Mouse (Mus musculus) retina, adult 2 months (tissue): ENCODE data around the gene Ivns1abp.
A peak's percentile ranks its signal among the peaks of the same experiment; 100 is the strongest.
"Not testable (repeated sequence)": the region's sequence is repeated elsewhere in the genome, so short reads cannot be mapped to it uniquely, and the experiment has no call there.

Experiments used
- DNase-seq: peaks from one replicate; pipeline ENCODE4 v3.0.0-alpha.2; 2012; ENCODE audit warnings: low read depth, low spot score

Ivns1abp gene

GRCm38 (mm10) chr1:151344283-151345108, at the start of gene Ivns1abp:
TSS of gene Ivns1abp (plus strand) at chr1:151344477.
- peak; percentile 97 for DNase-seq

DNA sequence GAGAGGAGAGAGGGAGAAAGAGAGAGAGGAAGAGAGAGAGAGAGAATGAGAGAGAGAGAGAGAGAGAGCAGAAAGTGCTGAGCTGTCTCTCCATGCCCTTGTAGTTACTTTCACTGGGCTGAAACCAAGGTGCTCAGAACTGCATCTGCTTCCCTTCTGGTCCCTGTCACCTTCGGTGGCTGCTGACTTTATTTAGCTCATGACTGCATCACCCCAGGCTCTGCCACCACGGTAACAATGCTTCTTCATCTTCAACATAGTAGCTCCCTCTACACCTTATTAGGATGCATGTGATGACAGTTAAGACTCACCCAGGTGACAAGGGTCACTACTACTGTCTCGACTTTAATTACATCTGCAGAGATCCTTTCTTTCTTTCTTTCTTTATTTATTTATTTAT, 48.8 kb upstream of the Ivns1abp start:
- no peak for DNase-seq

DNA sequence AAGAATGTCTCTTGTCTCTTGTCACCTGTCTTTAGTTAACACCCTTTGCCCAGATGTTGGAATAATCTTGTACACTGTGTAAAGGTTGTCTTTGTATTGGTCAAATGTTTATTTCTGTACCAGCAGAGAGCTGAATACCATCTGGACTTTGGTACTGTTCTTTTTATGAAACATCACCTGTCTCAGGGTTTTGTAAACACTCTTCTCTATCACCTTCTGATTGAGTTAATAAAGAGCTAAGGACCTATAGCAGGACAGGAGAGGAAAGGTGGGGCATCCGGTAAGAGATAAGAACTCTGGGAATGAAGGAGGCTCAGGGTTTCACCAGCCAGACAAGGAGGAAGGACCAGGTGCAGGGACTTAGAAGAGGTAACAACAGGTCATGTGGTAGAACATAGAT, 47.7 kb upstream of the Ivns1abp start:
- DNase-seq = no peak

DNA sequence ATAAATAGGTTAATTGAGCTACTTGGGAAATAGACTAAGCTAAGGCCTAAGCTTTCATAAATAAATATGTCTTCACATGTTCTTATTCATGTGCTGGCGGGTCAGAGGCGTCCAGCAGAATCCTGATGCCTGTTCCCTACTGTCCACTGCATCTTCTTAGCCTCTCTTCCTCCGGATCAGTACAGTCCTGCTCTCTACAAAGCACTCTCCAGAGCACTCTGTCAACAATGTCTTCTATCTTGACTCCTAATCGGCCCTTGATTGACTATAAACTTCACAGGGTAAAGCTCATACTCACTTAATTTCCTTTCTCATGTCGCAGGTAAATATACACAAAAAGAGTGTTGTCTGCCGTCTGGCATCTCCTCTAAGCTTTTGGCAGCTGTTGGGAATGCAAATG, 47.3 kb upstream of the Ivns1abp start:
- no peak for DNase-seq

- no peak for DNase-seq
Observed at GRCm38 (mm10) chr1:151297596-151297995, 46.7 kb upstream of the Ivns1abp start.

DNA sequence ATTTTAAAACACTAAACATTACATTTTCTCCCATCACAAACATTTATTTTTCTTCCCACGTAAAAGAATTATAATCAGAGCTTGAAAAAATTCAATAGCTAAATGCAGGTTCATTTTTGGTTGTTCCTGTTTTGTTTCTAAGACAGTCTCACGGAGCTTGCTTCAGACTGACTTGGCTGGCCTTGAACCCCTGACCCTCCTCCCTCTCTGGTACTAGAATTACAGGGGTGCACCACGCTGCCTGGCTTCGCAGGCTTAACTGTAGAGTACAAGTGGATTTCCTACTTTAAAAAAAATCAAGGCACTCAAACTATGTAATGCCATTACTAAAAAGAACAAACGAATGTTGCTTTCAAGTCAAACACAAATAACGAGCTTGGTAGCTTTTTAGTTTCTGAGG, 42.8 kb upstream of the Ivns1abp start:
- DNase-seq = no peak

GRCm38 (mm10) chr1:151301904-151302303, 42.4 kb upstream of the Ivns1abp start:
- DNase-seq = no peak

- DNase-seq = no peak
Observed at GRCm38 (mm10) chr1:151303265-151303664, 41.0 kb upstream of the Ivns1abp start.

DNA sequence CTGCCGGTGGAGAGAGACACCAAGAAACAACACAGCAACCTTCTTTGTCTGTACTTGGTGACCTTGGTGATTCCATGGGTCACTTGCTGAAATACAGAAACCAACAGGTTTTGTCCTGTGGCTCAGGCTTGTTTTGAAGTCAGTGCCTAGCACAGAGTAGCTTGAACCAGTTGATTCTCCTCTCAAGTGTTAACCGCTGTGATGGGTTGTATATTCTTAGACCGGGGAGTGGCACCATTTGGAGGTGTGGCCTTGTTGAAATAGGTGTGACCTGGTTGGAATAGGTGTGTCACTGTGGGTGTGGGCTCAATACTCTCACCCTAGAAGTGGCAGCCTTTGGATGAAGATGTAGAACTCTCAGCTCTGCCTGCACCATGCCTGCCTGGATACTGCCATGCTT, 39.3 kb upstream of the Ivns1abp start:
- not testable (repeated sequence) for DNase-seq

GRCm38 (mm10) chr1:151307059-151307458, 37.2 kb upstream of the Ivns1abp start:
- DNase-seq = no peak

- DNase-seq = no peak
Observed at GRCm38 (mm10) chr1:151307821-151308220, 36.5 kb upstream of the Ivns1abp start.

DNA sequence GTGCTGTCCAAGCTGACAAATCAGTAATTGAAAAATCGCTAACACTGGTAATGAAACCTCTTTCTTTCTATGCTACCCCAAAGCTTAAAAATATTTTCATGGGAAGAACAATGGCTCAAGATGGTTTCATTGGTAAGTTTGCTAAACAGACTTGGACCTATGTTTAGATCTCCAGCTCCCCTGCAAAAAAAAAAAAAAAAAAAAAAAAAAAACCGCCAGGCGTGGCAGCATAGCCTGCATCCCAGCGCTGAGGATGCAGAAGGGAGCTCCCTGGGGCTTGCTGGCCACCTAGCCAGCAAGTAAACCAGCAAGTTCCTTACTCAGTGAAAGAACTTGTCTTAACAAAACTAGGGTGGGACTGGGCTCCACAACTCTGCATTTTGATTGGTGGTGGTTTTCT, 35.8 kb upstream of the Ivns1abp start:
- no peak for DNase-seq

- no peak for DNase-seq
Observed at GRCm38 (mm10) chr1:151310511-151310910, 33.8 kb upstream of the Ivns1abp start.

GRCm38 (mm10) chr1:151311379-151311778, 32.9 kb upstream of the Ivns1abp start:
- DNase-seq = no peak

DNA sequence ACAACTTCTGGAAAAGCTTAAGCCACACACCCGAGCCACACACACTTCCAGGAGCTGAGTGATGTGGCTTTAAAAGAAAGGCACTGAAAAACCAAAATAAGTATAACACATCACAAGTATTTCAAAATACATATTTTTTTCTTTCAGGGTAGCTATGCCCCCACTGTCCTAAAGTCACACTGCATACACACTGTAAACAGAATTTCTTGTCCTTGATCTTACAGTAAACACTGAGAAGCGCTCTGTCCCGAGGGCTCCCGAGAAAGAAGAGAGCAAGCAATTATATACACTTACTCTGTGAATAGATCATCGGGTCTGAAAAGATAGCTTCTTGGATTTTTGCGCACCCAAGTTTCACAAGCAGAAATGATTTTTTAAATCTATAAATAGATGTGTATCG, 25.0 kb upstream of the Ivns1abp start:
- no peak for DNase-seq

GRCm38 (mm10) chr1:151320408-151320807, 23.9 kb upstream of the Ivns1abp start:
- no peak for DNase-seq

- no peak for DNase-seq
Observed at GRCm38 (mm10) chr1:151325328-151325727, 18.9 kb upstream of the Ivns1abp start.

GRCm38 (mm10) chr1:151328341-151329097, 15.8 kb upstream of the Ivns1abp start:
- no peak for DNase-seq

- DNase-seq = no peak
Observed at GRCm38 (mm10) chr1:151329601-151330000, 14.7 kb upstream of the Ivns1abp start.

GRCm38 (mm10) chr1:151332819-151333218, 11.5 kb upstream of the Ivns1abp start:
- DNase-seq = no peak

DNA sequence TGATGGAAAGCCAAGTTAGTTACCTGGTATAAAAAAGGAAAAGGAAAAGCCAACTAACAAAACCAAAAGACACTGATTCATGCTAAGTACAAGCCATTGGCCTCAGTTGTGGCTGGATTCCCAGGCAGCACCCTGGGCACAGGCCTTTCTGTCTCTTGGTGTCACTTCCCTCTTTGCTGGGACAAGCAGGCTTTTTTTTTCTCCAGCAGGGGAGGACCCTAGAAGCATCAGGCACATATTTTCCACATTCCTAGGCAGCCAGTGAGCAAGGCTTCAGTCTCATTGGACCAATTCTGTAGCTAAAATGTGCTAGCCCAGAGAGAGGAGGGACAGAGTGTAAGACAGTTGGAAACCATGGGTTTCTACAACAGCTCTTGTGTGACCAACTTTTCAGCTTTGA, 6.0 kb upstream of the Ivns1abp start:
- DNase-seq = no peak

DNA sequence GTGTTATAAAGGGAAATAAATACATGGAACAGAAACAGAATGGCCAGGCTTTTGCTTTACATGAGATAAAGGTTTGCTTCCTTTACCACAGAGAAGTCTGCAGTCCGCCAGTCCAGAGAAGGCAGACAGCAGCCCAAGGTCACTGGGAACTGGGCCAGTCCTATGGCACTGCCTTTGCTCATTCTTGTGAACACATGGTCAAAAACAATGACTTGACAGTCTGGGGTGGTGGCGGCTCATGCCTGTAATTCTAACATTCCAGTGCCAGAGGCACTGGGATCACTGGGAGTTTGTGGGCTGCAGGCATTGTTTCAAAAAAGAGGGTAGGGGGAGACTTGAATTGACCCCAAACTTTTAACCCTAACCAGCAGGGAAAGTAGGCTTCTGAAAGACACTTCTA, 5.3 kb upstream of the Ivns1abp start:
- no peak for DNase-seq
